Mouse (Mus musculus): ENCODE measurements around the gene Ccm2l. TPM values are rescaled to one million over a fixed set of nuclear protein-coding genes. Genes with fewer than 3 reads are reported as not detected.

Gene Ccm2l
- not detected in 2 replicates for polyA plus RNA-seq (2012; ENCODE audit: insufficient read depth, low replicate concordance)

DNA sequence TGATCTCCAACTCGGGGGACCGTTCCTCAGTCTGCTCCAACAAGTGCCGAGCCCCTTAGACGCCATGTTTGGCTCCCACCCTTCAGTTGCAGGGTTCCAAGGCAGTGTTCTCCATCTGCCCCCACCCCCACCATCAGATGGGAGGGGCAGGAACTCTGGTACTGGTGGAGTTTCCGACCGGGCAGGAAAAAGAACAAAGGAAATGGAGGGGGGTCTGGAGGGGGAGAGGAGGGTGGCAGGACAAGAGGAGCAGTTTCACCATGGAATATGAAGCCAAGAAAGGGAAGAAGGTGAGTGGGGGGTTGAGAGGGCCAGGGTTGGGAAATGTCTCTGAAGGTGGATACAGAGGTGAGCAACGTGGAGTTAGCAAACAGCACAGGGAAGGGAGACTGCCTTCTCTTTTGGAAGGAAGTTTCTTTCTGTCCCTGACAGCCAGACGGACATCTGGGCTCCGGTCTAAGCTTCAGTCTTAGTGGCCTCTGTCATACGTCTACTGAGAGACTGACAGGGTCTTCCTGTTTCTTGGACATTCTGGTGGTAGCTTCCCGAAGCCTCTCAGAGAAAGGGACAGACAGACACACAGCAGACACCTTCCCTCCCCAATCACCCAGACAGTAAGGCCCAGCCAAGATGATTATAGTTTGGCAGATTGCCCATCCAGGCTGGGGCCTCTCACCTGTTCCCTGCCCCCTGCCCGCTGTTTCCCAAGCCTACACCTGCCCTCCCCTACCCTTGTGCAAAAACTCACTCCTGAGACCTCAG lies at the start of gene Ccm2l:
Gene Ccm2l, plus strand, starts transcription at position 209 of the 762 bp plus-strand sequence.
- TF ChIP-seq FLI1 (IDR thresholded peaks at IDR 0.05; ENCODE audit: low read length) (no peak), GATA1 (IDR thresholded peaks at IDR 0.05; ENCODE audit: borderline replicate concordance, low read length) (no peak)
- peak within 1 kb of the TSS; percentile 7 for H3K4me3 ChIP-seq (replicated peaks)
- no peaks in the 10 kb centered on the region for H3K36me3 ChIP-seq (replicated peaks; ENCODE audit: low read length)
- H3K27me3 ChIP-seq (replicated peaks): peaks cover 57% of the 10 kb centered on the region
- H3K4me1 ChIP-seq: peaks cover 28% of the 10 kb centered on the region
- no peaks in the 10 kb centered on the region for H3K9me3 ChIP-seq

DNA sequence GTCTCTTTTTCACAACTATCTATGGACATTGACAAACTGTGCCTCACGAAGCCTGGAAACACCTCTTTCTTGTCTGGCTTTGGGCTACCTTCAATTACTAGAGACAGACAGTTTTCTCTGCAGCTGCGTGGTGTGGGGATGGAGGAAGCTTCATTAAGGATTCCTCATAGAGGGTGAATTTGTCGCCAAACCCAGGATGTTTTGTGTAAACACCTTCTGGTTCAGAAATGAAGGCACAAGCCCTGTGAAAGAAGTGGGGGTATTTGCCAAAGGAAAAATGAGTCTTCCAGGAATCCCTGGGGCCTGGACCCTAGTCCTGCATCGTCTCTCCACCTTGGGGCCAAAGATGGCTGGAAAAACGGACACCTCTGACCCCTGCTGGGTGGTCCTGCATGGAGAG lies 49.0 kb upstream of the Ccm2l start:
- peaks cover 25% of the 10 kb centered on the region for H3K36me3 ChIP-seq (replicated peaks; ENCODE audit: low read length)
- H3K27me3 ChIP-seq (replicated peaks): peaks cover 36% of the 10 kb centered on the region
- TF ChIP-seq FLI1 (IDR thresholded peaks at IDR 0.05; ENCODE audit: low read length) (no peak), GATA1 (IDR thresholded peaks at IDR 0.05; ENCODE audit: borderline replicate concordance, low read length) (no peak)
- H3K9me3 ChIP-seq: no peaks in the 10 kb centered on the region
- no peak overlapping the region for H3K4me3 ChIP-seq (replicated peaks)
- peaks cover 32% of the 10 kb centered on the region for H3K4me1 ChIP-seq

DNA sequence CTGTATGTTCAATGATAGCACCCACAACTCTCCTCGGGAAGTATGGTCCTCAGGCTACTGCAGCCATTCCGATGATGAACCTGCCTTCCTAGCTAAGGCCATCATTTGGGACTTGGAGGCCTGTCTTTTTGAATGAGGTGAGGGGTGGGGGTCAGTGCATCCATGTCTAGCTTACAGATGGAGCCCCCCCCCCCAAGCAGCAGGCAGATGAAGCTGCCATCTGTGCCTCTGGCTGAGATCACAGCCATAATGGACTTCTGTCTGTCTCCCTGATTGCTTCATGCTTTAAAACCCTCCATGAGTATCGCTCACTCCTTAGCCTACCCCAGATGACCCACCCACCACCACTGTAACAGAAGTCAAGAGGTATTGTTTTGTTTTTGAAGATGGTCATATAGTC lies 46.4 kb upstream of the Ccm2l start:
- H3K36me3 ChIP-seq (replicated peaks; ENCODE audit: low read length): no peaks in the 10 kb centered on the region
- no peak overlapping the region for H3K4me3 ChIP-seq (replicated peaks)
- H3K27me3 ChIP-seq (replicated peaks): peaks cover 48% of the 10 kb centered on the region
- no peak for TF ChIP-seq FLI1 (IDR thresholded peaks at IDR 0.05; ENCODE audit: low read length)
- no peak for TF ChIP-seq GATA1 (IDR thresholded peaks at IDR 0.05; ENCODE audit: borderline replicate concordance, low read length)
- H3K9me3 ChIP-seq: peaks cover 4% of the 10 kb centered on the region; the same call in 1 of the 2 replicates
- peaks cover 24% of the 10 kb centered on the region for H3K4me1 ChIP-seq

DNA sequence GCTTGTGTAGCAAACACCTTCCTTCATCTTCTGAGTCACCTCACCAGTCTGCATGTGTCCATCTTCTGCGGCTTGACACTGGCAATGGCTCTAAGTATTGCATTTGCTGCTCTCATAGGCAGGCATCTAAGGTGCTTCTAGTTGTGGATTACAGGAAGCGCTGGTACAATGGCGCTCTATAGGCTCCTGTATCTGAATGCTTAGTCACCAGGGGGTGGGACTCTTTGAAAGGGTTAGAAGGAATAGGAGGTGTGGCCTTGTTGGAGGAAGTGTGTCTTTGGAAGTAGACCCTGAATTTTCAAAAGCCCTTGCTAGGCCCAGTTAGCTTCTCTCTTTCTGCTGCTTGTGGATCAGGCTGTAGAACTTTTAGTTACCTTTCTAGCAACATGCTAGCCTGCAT lies 44.6 kb upstream of the Ccm2l start:
- peaks cover 13% of the 10 kb centered on the region for H3K4me1 ChIP-seq
- peaks cover 6% of the 10 kb centered on the region; the same call in 1 of the 2 replicates for H3K9me3 ChIP-seq
- H3K36me3 ChIP-seq (replicated peaks; ENCODE audit: low read length): no peaks in the 10 kb centered on the region
- no peak for TF ChIP-seq GATA1 (IDR thresholded peaks at IDR 0.05; ENCODE audit: borderline replicate concordance, low read length)
- TF ChIP-seq FLI1 (IDR thresholded peaks at IDR 0.05; ENCODE audit: low read length): no peak
- H3K27me3 ChIP-seq (replicated peaks): peaks cover 61% of the 10 kb centered on the region
- H3K4me3 ChIP-seq (replicated peaks): no peak overlapping the region

DNA sequence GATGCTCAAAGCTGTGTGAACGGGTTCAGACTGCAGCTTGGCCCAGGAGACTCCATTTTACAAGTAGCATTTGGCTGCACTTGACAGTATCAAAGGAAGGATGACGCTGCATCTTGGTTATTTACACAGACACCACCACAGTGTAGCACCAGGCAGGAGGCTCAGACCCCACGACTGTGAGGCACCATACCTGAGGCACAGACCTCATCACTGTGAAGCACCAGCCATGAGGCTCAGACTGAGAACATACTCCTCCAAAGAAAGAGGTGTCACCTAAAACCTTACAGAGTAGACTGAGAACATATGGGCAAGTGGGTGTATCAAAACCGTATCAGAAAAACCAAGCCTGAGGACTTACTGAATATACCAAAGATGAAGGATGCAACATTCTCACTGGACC lies 42.9 kb upstream of the Ccm2l start:
- TF ChIP-seq FLI1 (IDR thresholded peaks at IDR 0.05; ENCODE audit: low read length): no peak
- TF ChIP-seq GATA1 (IDR thresholded peaks at IDR 0.05; ENCODE audit: borderline replicate concordance, low read length): no peak
- H3K27me3 ChIP-seq (replicated peaks): peaks cover 66% of the 10 kb centered on the region

DNA sequence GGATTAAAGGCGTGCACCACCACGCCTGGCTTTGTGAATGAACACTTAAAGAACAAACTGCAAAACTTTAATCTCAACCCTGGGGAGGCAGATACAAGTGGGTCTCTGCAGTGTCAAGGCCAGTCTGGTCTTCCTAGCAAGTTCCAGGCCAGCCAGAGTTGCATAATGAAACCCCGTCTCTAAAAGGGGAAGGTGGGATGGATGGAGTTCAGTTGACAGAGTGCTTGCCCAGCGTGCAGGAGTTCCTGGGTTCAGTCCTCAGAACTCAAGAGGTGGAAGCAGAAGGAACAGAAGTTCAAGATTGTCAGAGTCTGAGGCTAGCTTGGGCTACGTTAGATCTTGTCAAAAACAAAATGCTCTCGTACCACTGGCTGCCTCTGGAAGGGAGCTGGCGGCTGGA lies 39.7 kb upstream of the Ccm2l start:
- no peak overlapping the region for H3K4me3 ChIP-seq (replicated peaks)
- peaks cover 65% of the 10 kb centered on the region for H3K27me3 ChIP-seq (replicated peaks)
- H3K9me3 ChIP-seq: peaks cover 6% of the 10 kb centered on the region; the same call in 1 of the 2 replicates
- H3K36me3 ChIP-seq (replicated peaks; ENCODE audit: low read length): no peaks in the 10 kb centered on the region
- TF ChIP-seq FLI1 (IDR thresholded peaks at IDR 0.05; ENCODE audit: low read length) (no peak), GATA1 (IDR thresholded peaks at IDR 0.05; ENCODE audit: borderline replicate concordance, low read length) (no peak)
- H3K4me1 ChIP-seq: peaks cover 13% of the 10 kb centered on the region

More for the DNA sequence above, 42.9 kb upstream of the Ccm2l start:
- Histone ChIP-seq H3K4me3 (replicated peaks) (peak overlapping the region; percentile 21), H3K4me1 (peaks cover 13% of the 10 kb centered on the region), H3K36me3 (replicated peaks; ENCODE audit: low read length) (no peaks in the 10 kb centered on the region), H3K9me3 (peaks cover 6% of the 10 kb centered on the region; the same call in 1 of the 2 replicates)

DNA sequence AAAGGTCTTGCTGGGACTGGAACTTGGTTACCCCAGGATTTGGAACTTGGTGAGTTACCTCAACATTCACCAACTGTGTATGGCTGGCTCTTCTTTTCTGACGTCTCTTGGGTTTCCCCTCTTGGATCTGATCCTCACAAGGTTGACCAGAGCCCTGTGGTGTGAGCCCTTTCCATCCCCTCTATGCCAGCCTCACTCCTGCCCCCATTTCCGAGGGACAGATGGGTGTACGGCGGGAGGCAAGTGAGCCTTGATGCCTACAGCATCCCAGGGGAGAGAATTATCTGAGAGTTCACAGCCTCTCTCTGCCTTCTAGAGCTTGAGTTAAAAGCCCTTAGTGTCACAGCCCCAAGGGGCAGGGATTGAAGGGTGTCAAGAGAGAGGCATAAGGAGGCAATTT lies 38.3 kb upstream of the Ccm2l start:
- peaks cover 79% of the 10 kb centered on the region for H3K27me3 ChIP-seq (replicated peaks)
- H3K9me3 ChIP-seq: peaks cover 6% of the 10 kb centered on the region; the same call in 1 of the 2 replicates
- TF ChIP-seq FLI1 (IDR thresholded peaks at IDR 0.05; ENCODE audit: low read length): no peak
- TF ChIP-seq GATA1 (IDR thresholded peaks at IDR 0.05; ENCODE audit: borderline replicate concordance, low read length): no peak
- H3K4me1 ChIP-seq: peaks cover 16% of the 10 kb centered on the region
- H3K4me3 ChIP-seq (replicated peaks): no peak overlapping the region
- no peaks in the 10 kb centered on the region for H3K36me3 ChIP-seq (replicated peaks; ENCODE audit: low read length)

DNA sequence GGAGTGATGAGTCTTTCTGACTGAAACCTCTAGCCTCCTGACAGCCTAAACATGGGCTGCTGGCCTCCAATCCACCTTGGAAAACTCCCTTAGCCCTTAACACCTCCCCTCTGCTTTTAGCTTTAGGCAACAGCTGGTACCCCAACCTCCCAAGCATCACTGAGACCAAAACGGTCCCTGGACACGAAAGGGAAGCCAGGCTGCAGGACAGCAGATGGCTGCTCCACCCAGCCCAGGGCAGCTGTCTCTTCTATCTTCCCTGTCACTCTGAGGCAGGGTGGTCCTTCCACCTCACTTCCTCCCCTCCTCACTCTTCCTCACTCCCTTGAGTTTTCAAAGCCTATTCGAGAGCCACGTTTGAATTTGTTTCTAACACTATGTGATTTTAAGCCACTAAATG lies 35.3 kb upstream of the Ccm2l start:
- no peaks in the 10 kb centered on the region for H3K36me3 ChIP-seq (replicated peaks; ENCODE audit: low read length)
- H3K9me3 ChIP-seq: no peaks in the 10 kb centered on the region
- H3K4me3 ChIP-seq (replicated peaks): no peak overlapping the region
- TF ChIP-seq FLI1 (IDR thresholded peaks at IDR 0.05; ENCODE audit: low read length): no peak
- no peak for TF ChIP-seq GATA1 (IDR thresholded peaks at IDR 0.05; ENCODE audit: borderline replicate concordance, low read length)
- H3K27me3 ChIP-seq (replicated peaks): peaks cover 86% of the 10 kb centered on the region
- H3K4me1 ChIP-seq: peaks cover 13% of the 10 kb centered on the region

DNA sequence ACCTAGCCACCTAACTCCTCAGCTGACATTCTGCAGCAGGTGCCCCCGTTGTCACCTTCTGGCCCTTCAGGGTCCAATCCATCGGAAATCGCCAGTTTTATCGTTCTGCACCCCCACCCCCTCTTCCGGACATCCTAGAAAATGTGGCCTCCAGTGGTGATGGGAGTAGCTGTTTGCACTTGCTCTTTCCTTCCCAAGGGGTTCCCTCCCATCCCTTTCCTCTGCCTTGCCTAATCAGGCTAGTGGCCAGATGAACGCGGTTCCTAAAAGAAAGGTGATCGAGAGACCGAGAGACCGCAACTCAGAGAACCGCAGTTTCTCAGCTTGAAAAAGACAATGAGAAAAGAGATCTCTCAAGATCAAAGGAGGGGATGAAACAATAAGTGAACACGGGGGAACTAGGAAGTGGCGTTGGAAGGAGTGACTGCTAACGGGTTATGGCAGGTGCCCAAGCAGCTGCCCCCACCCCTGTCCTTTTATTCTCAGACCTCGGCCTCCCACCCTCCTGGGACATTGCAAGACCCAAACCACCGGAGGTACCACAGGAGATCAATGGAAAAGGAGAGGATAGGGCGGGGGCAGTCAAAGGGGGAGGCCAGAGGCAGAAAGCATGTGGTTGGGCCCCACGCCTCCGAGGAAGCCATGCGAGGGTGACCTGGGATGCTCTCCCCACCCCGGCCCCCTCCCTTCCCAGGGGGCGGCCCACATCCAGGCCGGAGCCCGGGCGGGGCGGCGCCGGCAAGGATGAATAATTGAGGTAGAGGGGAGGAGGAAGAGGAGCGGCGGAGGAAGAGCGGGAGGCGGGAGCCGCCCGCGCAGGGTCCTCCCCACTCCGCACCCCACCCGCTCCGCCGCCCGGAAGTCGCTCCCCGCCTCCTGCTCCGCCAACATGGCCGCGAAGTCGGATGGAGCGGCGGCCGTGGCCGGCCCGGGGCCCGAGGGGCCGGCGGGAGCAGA lies 34.4 kb upstream of the Ccm2l start, which contains the start of gene Xkr7:
Gene Xkr7, plus strand, starts transcription at position 727 of the 957 bp plus-strand sequence.
- Histone ChIP-seq H3K27me3 (replicated peaks) (peaks cover 86% of the 10 kb centered on the region), H3K4me1 (peaks cover 13% of the 10 kb centered on the region), H3K36me3 (replicated peaks; ENCODE audit: low read length) (no peaks in the 10 kb centered on the region), H3K4me3 (replicated peaks) (peak within 1 kb of the TSS; percentile 85), H3K9me3 (no peaks in the 10 kb centered on the region)
- TF ChIP-seq FLI1 (IDR thresholded peaks at IDR 0.05; ENCODE audit: low read length): no peak
- no peak for TF ChIP-seq GATA1 (IDR thresholded peaks at IDR 0.05; ENCODE audit: borderline replicate concordance, low read length)
